Mouse (Mus musculus): Measurements from ENCODE around the gene Syne3. TPM values are rescaled to one million over a fixed set of nuclear protein-coding genes. Genes with fewer than 3 reads are reported as not detected.

Gene Syne3
- polyA plus RNA-seq, 1 experiment, result 7.8 TPM

GRCm38 (mm10) chr12:105012314-105012713 lies 2.7 kb upstream of the Syne3 start:
- Histone ChIP-seq H3K4me1 (ENCODE audit: control insufficient read depth, insufficient read depth, low read length) (peaks cover 16% of the 10 kb centered on the region), H3K4me3 (ENCODE audit: control insufficient read depth, low read depth, low read length) (no peak overlapping the region), H3K27me3 (ENCODE audit: control insufficient read depth, insufficient read depth, low read length) (no peaks in the 10 kb centered on the region), H3K36me3 (ENCODE audit: control insufficient read depth, insufficient read depth, low read length) (no peaks in the 10 kb centered on the region), H3K27ac (ENCODE audit: control insufficient read depth, insufficient read depth, low read depth, low read length) (no peak overlapping the region)
- TF ChIP-seq CTCF (IDR thresholded peaks at IDR 0.05; ENCODE audit: control insufficient read depth, insufficient read depth, insufficient replicate concordance, low read depth, low read length), result no peak
- TF ChIP-seq POLR2A (IDR thresholded peaks at IDR 0.05; ENCODE audit: control insufficient read depth, low read depth, low read length), result no peak

- H3K36me3 ChIP-seq (ENCODE audit: control insufficient read depth, insufficient read depth, low read length), result no peaks in the 10 kb centered on the region
- no peak overlapping the region for H3K27ac ChIP-seq (ENCODE audit: control insufficient read depth, insufficient read depth, low read depth, low read length)
- TF ChIP-seq POLR2A (IDR thresholded peaks at IDR 0.05; ENCODE audit: control insufficient read depth, low read depth, low read length), result no peak
- TF ChIP-seq CTCF (IDR thresholded peaks at IDR 0.05; ENCODE audit: control insufficient read depth, insufficient read depth, insufficient replicate concordance, low read depth, low read length), result no peak
- no peak overlapping the region for H3K4me3 ChIP-seq (ENCODE audit: control insufficient read depth, low read depth, low read length)
- no peaks in the 10 kb centered on the region for H3K27me3 ChIP-seq (ENCODE audit: control insufficient read depth, insufficient read depth, low read length)
- peaks cover 15% of the 10 kb centered on the region for H3K4me1 ChIP-seq (ENCODE audit: control insufficient read depth, insufficient read depth, low read length)
Observed at GRCm38 (mm10) chr12:105011589-105011988, 2.0 kb upstream of the Syne3 start.

GRCm38 (mm10) chr12:105010213-105010790 lies 693 bp upstream of the Syne3 start:
- Histone ChIP-seq H3K27ac (ENCODE audit: control insufficient read depth, insufficient read depth, low read depth, low read length) (peak overlapping the region; percentile 40; the same call in 1 of the 2 replicates), H3K4me1 (ENCODE audit: control insufficient read depth, insufficient read depth, low read length) (peaks cover 13% of the 10 kb centered on the region), H3K27me3 (ENCODE audit: control insufficient read depth, insufficient read depth, low read length) (no peaks in the 10 kb centered on the region), H3K4me3 (ENCODE audit: control insufficient read depth, low read depth, low read length) (peak overlapping the region; percentile 30), H3K36me3 (ENCODE audit: control insufficient read depth, insufficient read depth, low read length) (no peaks in the 10 kb centered on the region)
- TF ChIP-seq CTCF (IDR thresholded peaks at IDR 0.05; ENCODE audit: control insufficient read depth, insufficient read depth, insufficient replicate concordance, low read depth, low read length) (no peak), POLR2A (IDR thresholded peaks at IDR 0.05; ENCODE audit: control insufficient read depth, low read depth, low read length) (no peak; the same call in 1 of the 2 replicates)

- Histone ChIP-seq H3K4me3 (ENCODE audit: control insufficient read depth, low read depth, low read length) (peak overlapping the region; percentile 88), H3K27ac (ENCODE audit: control insufficient read depth, insufficient read depth, low read depth, low read length) (peak overlapping the region; percentile 59), H3K36me3 (ENCODE audit: control insufficient read depth, insufficient read depth, low read length) (no peaks in the 10 kb centered on the region), H3K27me3 (ENCODE audit: control insufficient read depth, insufficient read depth, low read length) (no peaks in the 10 kb centered on the region), H3K4me1 (ENCODE audit: control insufficient read depth, insufficient read depth, low read length) (peaks cover 16% of the 10 kb centered on the region)
- TF ChIP-seq CTCF (IDR thresholded peaks at IDR 0.05; ENCODE audit: control insufficient read depth, insufficient read depth, insufficient replicate concordance, low read depth, low read length), result no peak
- no peak for TF ChIP-seq POLR2A (IDR thresholded peaks at IDR 0.05; ENCODE audit: control insufficient read depth, low read depth, low read length)
Observed at GRCm38 (mm10) chr12:105008752-105009178, 844 bp downstream of the Syne3 start.

GRCm38 (mm10) chr12:105008150-105008549 lies 1.5 kb downstream of the Syne3 start:
- peak overlapping the region; percentile 19 for H3K4me3 ChIP-seq (ENCODE audit: control insufficient read depth, low read depth, low read length)
- H3K36me3 ChIP-seq (ENCODE audit: control insufficient read depth, insufficient read depth, low read length), result no peaks in the 10 kb centered on the region
- no peak for TF ChIP-seq CTCF (IDR thresholded peaks at IDR 0.05; ENCODE audit: control insufficient read depth, insufficient read depth, insufficient replicate concordance, low read depth, low read length)
- TF ChIP-seq POLR2A (IDR thresholded peaks at IDR 0.05; ENCODE audit: control insufficient read depth, low read depth, low read length), result no peak
- H3K27me3 ChIP-seq (ENCODE audit: control insufficient read depth, insufficient read depth, low read length), result no peaks in the 10 kb centered on the region
- peaks cover 19% of the 10 kb centered on the region for H3K4me1 ChIP-seq (ENCODE audit: control insufficient read depth, insufficient read depth, low read length)
- no peak overlapping the region for H3K27ac ChIP-seq (ENCODE audit: control insufficient read depth, insufficient read depth, low read depth, low read length)

GRCm38 (mm10) chr12:105005715-105005972 lies 4.0 kb downstream of the Syne3 start:
- TF ChIP-seq POLR2A (IDR thresholded peaks at IDR 0.05; ENCODE audit: control insufficient read depth, low read depth, low read length), result 0 out of 2 replicates have a peak, but pooled peaks have one; percentile 25
- no peak for TF ChIP-seq CTCF (IDR thresholded peaks at IDR 0.05; ENCODE audit: control insufficient read depth, insufficient read depth, insufficient replicate concordance, low read depth, low read length)
- no peak overlapping the region for H3K27ac ChIP-seq (ENCODE audit: control insufficient read depth, insufficient read depth, low read depth, low read length)
- no peaks in the 10 kb centered on the region for H3K27me3 ChIP-seq (ENCODE audit: control insufficient read depth, insufficient read depth, low read length)
- H3K36me3 ChIP-seq (ENCODE audit: control insufficient read depth, insufficient read depth, low read length), result no peaks in the 10 kb centered on the region
- peak overlapping the region; percentile 71 for H3K4me3 ChIP-seq (ENCODE audit: control insufficient read depth, low read depth, low read length)
- peaks cover 26% of the 10 kb centered on the region for H3K4me1 ChIP-seq (ENCODE audit: control insufficient read depth, insufficient read depth, low read length)

GRCm38 (mm10) chr12:105004956-105005714 lies 4.5 kb downstream of the Syne3 start:
- peak overlapping the region; percentile 41 for H3K27ac ChIP-seq (ENCODE audit: control insufficient read depth, insufficient read depth, low read depth, low read length)
- no peak; the same call in 1 of the 2 replicates for TF ChIP-seq POLR2A (IDR thresholded peaks at IDR 0.05; ENCODE audit: control insufficient read depth, low read depth, low read length)
- no peak for TF ChIP-seq CTCF (IDR thresholded peaks at IDR 0.05; ENCODE audit: control insufficient read depth, insufficient read depth, insufficient replicate concordance, low read depth, low read length)
- no peaks in the 10 kb centered on the region for H3K27me3 ChIP-seq (ENCODE audit: control insufficient read depth, insufficient read depth, low read length)

More at GRCm38 (mm10) chr12:105004956-105005714, 4.5 kb downstream of the Syne3 start:
- Histone ChIP-seq H3K4me3 (ENCODE audit: control insufficient read depth, low read depth, low read length) (peak overlapping the region; percentile 71), H3K4me1 (ENCODE audit: control insufficient read depth, insufficient read depth, low read length) (peaks cover 26% of the 10 kb centered on the region), H3K36me3 (ENCODE audit: control insufficient read depth, insufficient read depth, low read length) (no peaks in the 10 kb centered on the region)
